Mouse (Mus musculus): ENCODE measurements at regions not wholly inside any gene's neighbourhood (a gene's known extent, or its start where the extent isn't known, plus 50 kb on each side); places are given as distances from the start of the nearest gene placed in this dataset.

- no peak for ATAC-seq (ENCODE audit: low FRiP score, low read depth)
- WGBS, result 78% methylated on average over 2 of the region's 2 CpGs
- 0 out of 2 replicates have a peak, but pooled peaks cover 7% of the 10 kb centered on the region for H3K9me3 ChIP-seq
Measured at GRCm38 (mm10) chr4:124203736-124204135, 285.9 kb upstream of the 4930535I16Rik start.

GRCm38 (mm10) chr4:124199884-124200844 lies 282.3 kb upstream of the 4930535I16Rik start:
- H3K4me2 ChIP-seq (replicated peaks), result peak overlapping the region; percentile 10; the same call in 1 of the 2 replicates

More at GRCm38 (mm10) chr4:124203736-124204135, 285.9 kb upstream of the 4930535I16Rik start:
- Histone ChIP-seq H3K4me3 (no peak overlapping the region), H3K4me1 (peaks cover 14% of the 10 kb centered on the region), H3K27me3 (replicated peaks) (no peaks in the 10 kb centered on the region), H3K4me2 (replicated peaks) (no peak overlapping the region), H3K9ac (no peak overlapping the region), H3K36me3 (no peaks in the 10 kb centered on the region), H3K27ac (no peak overlapping the region)

GRCm38 (mm10) chr4:124198832-124199231 lies 281.0 kb upstream of the 4930535I16Rik start:
- no peaks in the 10 kb centered on the region for H3K9me3 ChIP-seq
- H3K27ac ChIP-seq, result no peak overlapping the region
- no peak for ATAC-seq (ENCODE audit: low FRiP score, low read depth)
- H3K36me3 ChIP-seq, result no peaks in the 10 kb centered on the region
- 57% methylated on average over 15 of the region's 15 CpGs for WGBS
- H3K27me3 ChIP-seq (replicated peaks), result no peaks in the 10 kb centered on the region
- no peak overlapping the region for H3K4me2 ChIP-seq (replicated peaks)
- H3K4me1 ChIP-seq, result peaks cover 25% of the 10 kb centered on the region
- H3K4me3 ChIP-seq, result no peak overlapping the region
- no peak overlapping the region for H3K9ac ChIP-seq

More at GRCm38 (mm10) chr4:124199884-124200844, 282.3 kb upstream of the 4930535I16Rik start:
- WGBS, result 14% methylated on average over 14 of the region's 14 CpGs
- no peak overlapping the region; the same call in 1 of the 2 replicates for H3K27ac ChIP-seq
- H3K4me1 ChIP-seq, result peaks cover 25% of the 10 kb centered on the region
- H3K36me3 ChIP-seq, result no peaks in the 10 kb centered on the region
- no peak overlapping the region for H3K9ac ChIP-seq
- no peaks in the 10 kb centered on the region for H3K27me3 ChIP-seq (replicated peaks)
- H3K4me3 ChIP-seq, result no peak overlapping the region
- ATAC-seq (ENCODE audit: low FRiP score, low read depth), result 0 out of 2 replicates have a peak, but pooled peaks have one; percentile 45
- H3K9me3 ChIP-seq, result 0 out of 2 replicates have a peak, but pooled peaks cover 7% of the 10 kb centered on the region

- Histone ChIP-seq H3K4me2 (replicated peaks) (no peak overlapping the region), H3K36me3 (no peaks in the 10 kb centered on the region), H3K9ac (no peak overlapping the region), H3K27me3 (replicated peaks) (no peaks in the 10 kb centered on the region), H3K27ac (no peak overlapping the region), H3K4me1 (peaks cover 25% of the 10 kb centered on the region), H3K9me3 (no peaks in the 10 kb centered on the region), H3K4me3 (no peak overlapping the region)
- peak; percentile 55; the same call in 1 of the 2 replicates for ATAC-seq (ENCODE audit: low FRiP score, low read depth)
- 19% methylated on average over 12 of the region's 12 CpGs for WGBS
Measured at GRCm38 (mm10) chr4:124196711-124197110, 278.9 kb upstream of the 4930535I16Rik start.

- Histone ChIP-seq H3K4me3 (no peak overlapping the region), H3K27me3 (replicated peaks) (peaks cover 12% of the 10 kb centered on the region), H3K9ac (no peak overlapping the region), H3K27ac (no peak overlapping the region), H3K9me3 (no peaks in the 10 kb centered on the region), H3K4me1 (peaks cover 11% of the 10 kb centered on the region; the same call in 1 of the 2 replicates), H3K36me3 (no peaks in the 10 kb centered on the region), H3K4me2 (replicated peaks) (no peak overlapping the region)
- whole genome bisulfite sequencing, result 62% methylated on average over 15 of the region's 15 CpGs
- no peak for ATAC-seq (ENCODE audit: low FRiP score, low read depth)
Measured at GRCm38 (mm10) chr4:124193059-124193721, 275.4 kb upstream of the 4930535I16Rik start.

- no peaks in the 10 kb centered on the region for H3K36me3 ChIP-seq
- WGBS, result 75% methylated on average over 4 of the region's 4 CpGs
- ATAC-seq (ENCODE audit: low FRiP score, low read depth), result no peak
- no peak overlapping the region for H3K9ac ChIP-seq
- H3K27ac ChIP-seq, result no peak overlapping the region
- no peaks in the 10 kb centered on the region for H3K9me3 ChIP-seq
- H3K4me2 ChIP-seq (replicated peaks), result no peak overlapping the region
- peaks cover 12% of the 10 kb centered on the region for H3K27me3 ChIP-seq (replicated peaks)
- H3K4me3 ChIP-seq, result no peak overlapping the region
- H3K4me1 ChIP-seq, result no peaks in the 10 kb centered on the region; the same call in 1 of the 2 replicates
Measured at GRCm38 (mm10) chr4:124190775-124191174, 273.0 kb upstream of the 4930535I16Rik start.

GRCm38 (mm10) chr4:124189993-124190385 lies 272.2 kb upstream of the 4930535I16Rik start:
- H3K27ac ChIP-seq, result no peak overlapping the region
- H3K4me3 ChIP-seq, result no peak overlapping the region
- 78% methylated on average over 13 of the region's 13 CpGs for WGBS
- H3K9me3 ChIP-seq, result no peaks in the 10 kb centered on the region
- H3K4me2 ChIP-seq (replicated peaks), result no peak overlapping the region
- peaks cover 12% of the 10 kb centered on the region for H3K27me3 ChIP-seq (replicated peaks)
- H3K9ac ChIP-seq, result no peak overlapping the region
- ATAC-seq (ENCODE audit: low FRiP score, low read depth), result no peak
- H3K36me3 ChIP-seq, result no peaks in the 10 kb centered on the region
- H3K4me1 ChIP-seq, result no peaks in the 10 kb centered on the region; the same call in 1 of the 2 replicates

- no peak overlapping the region for H3K27ac ChIP-seq
- H3K9me3 ChIP-seq, result no peaks in the 10 kb centered on the region
- no peaks in the 10 kb centered on the region for H3K36me3 ChIP-seq
- H3K27me3 ChIP-seq (replicated peaks), result peaks cover 12% of the 10 kb centered on the region
- H3K4me1 ChIP-seq, result no peaks in the 10 kb centered on the region; the same call in 1 of the 2 replicates
- no peak overlapping the region for H3K4me2 ChIP-seq (replicated peaks)
- H3K4me3 ChIP-seq, result no peak overlapping the region
- no peak overlapping the region for H3K9ac ChIP-seq
- no peak for ATAC-seq (ENCODE audit: low FRiP score, low read depth)
- WGBS, result 23% methylated on average over 24 of the region's 24 CpGs
Measured at GRCm38 (mm10) chr4:124189352-124189992, 271.6 kb upstream of the 4930535I16Rik start.

- no peak overlapping the region for H3K9ac ChIP-seq
Measured at GRCm38 (mm10) chr4:124187108-124187507, 269.3 kb upstream of the 4930535I16Rik start.

GRCm38 (mm10) chr4:124181335-124181734 lies 263.5 kb upstream of the 4930535I16Rik start:
- no peak overlapping the region for H3K9ac ChIP-seq
- no peaks in the 10 kb centered on the region for H3K36me3 ChIP-seq
- H3K27me3 ChIP-seq (replicated peaks), result peaks cover 27% of the 10 kb centered on the region
- H3K27ac ChIP-seq, result no peak overlapping the region
- WGBS, result 91% methylated on average over 4 of the region's 4 CpGs
- no peak overlapping the region for H3K4me3 ChIP-seq
- H3K9me3 ChIP-seq, result no peaks in the 10 kb centered on the region
- no peak overlapping the region for H3K4me2 ChIP-seq (replicated peaks)
- no peak for ATAC-seq (ENCODE audit: low FRiP score, low read depth)
- H3K4me1 ChIP-seq, result peaks cover 12% of the 10 kb centered on the region

More at GRCm38 (mm10) chr4:124187108-124187507, 269.3 kb upstream of the 4930535I16Rik start:
- Histone ChIP-seq H3K9me3 (no peaks in the 10 kb centered on the region), H3K27me3 (replicated peaks) (peaks cover 12% of the 10 kb centered on the region), H3K4me3 (no peak overlapping the region), H3K27ac (no peak overlapping the region), H3K4me1 (no peaks in the 10 kb centered on the region; the same call in 1 of the 2 replicates), H3K36me3 (no peaks in the 10 kb centered on the region), H3K4me2 (replicated peaks) (no peak overlapping the region)
- WGBS, result 64% methylated on average over 4 of the region's 4 CpGs
- ATAC-seq (ENCODE audit: low FRiP score, low read depth), result no peak

GRCm38 (mm10) chr4:124178401-124179018 lies 260.7 kb upstream of the 4930535I16Rik start:
- Histone ChIP-seq H3K4me1 (peaks cover 12% of the 10 kb centered on the region), H3K4me3 (peak overlapping the region; percentile 41), H3K9me3 (no peaks in the 10 kb centered on the region), H3K9ac (peak overlapping the region; percentile 62), H3K4me2 (replicated peaks) (peak overlapping the region; percentile 91), H3K27me3 (replicated peaks) (peaks cover 27% of the 10 kb centered on the region), H3K27ac (no peak overlapping the region), H3K36me3 (no peaks in the 10 kb centered on the region)
- WGBS, result 1% methylated on average over 50 of the region's 50 CpGs
- ATAC-seq (ENCODE audit: low FRiP score, low read depth), result no peak
